Mouse (Mus musculus) ovary, postnatal 14 days (tissue): ENCODE results near the gene Trabd.

ENCODE experiments used
- DNase-seq: peaks from one replicate; pipeline ENCODE4 v3.0.0; 2022; ENCODE audit warnings: low spot score

The Trabd gene

GRCm38 (mm10) chr15:89074613-89075477, at the start of gene Trabd:
TSS of gene Trabd (plus strand) at chr15:89075124.
- DNase-seq, result no peak

- no peak for DNase-seq
Measured at GRCm38 (mm10) chr15:89044381-89044780, 30.5 kb upstream of the Trabd start.

DNA sequence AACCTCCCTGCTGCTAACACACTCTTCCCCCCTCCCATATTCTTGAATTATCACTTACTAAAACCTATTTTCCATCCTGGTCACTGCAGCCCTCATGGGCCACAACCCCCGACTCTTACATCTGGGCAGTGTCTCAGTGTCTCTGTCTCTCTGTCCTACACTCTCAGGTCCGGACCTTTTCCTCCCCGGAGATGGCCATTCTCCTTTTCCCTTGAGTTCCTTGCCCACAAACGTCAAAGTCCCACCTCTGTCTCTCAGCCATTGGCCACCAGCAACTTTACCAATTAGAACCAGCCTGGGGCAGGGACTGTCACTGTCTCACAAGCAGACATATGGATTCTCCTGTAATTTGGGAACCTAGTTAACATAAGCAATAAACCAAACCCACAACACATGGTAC, 28.6 kb upstream of the Trabd start:
- DNase-seq, result no peak

DNA sequence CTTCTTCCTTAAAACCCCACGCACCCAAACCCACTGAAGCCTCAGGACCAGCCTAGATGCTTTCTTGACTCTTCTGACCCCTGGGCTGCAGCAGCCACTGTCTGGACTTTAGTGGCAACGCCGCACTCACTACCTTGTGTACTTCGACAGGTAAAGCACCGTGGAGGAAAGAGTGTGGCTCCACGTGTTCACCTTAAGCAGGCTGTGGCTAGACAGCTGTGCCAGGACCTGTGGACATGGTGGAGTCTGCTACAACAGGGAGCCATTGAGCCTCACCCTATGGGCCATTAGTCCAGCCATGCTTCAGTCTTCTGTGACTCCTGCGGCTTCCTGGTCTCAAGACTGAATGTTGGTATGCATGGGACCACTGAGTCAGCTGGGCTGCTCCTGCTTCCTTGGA, 20.3 kb upstream of the Trabd start:
- no peak for DNase-seq

GRCm38 (mm10) chr15:89058736-89059135, 16.2 kb upstream of the Trabd start:
- no peak for DNase-seq

- DNase-seq, result no peak
Measured at GRCm38 (mm10) chr15:89059161-89059931, 15.6 kb upstream of the Trabd start, which contains the start of gene Panx2. TSS of gene Panx2 (plus strand) at chr15:89059734.

DNA sequence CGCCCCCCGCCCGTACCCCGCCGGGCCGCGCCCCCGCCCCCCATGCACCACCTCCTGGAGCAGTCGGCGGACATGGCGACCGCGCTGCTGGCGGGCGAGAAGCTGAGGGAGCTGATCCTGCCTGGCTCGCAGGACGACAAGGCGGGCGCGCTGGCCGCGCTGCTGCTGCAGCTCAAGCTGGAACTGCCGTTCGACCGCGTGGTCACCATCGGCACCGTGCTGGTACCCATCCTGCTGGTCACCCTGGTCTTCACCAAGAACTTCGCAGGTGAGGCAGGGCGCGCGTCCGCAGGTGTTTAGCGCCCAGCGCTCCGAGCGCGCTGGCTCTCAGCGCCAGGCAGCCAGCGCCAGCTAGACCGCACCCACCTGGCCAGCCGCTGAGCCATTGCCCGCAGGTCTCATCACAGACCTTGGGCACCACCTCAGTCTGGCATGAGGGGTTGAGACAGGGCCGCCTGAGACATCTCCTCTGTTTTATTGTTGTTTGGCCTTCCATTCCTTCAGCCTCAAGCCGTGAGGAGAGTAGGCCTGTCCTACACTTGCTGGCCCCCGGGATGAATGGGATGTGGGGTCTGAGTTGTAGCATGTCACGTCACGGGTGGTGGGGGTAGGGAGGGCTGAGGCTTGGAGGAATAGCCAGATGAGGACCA, 14.8 kb upstream of the Trabd start:
- no peak for DNase-seq

GRCm38 (mm10) chr15:89060811-89061460, 14.0 kb upstream of the Trabd start:
- DNase-seq, result no peak

- no peak for DNase-seq
Measured at GRCm38 (mm10) chr15:89061761-89062517, 13.0 kb upstream of the Trabd start.

DNA sequence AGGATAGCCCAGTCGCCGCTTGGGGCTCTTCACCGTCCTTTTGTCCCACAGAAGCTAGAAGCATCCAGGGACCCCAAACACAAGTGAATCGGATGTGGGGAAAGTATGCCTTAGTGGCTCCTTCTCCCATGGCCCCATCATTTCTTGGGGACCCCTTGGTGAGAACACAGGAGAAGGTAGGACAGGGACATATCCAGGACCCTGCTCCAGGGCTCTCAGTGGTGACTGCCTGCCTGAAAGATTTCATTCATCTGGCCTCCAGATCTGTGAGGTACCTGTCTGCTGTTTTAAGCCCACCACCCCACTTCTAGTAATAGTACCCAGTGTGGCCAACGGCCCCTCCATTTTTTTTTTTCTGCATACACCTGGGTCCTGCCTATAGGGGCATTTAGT, 12.4 kb upstream of the Trabd start:
- DNase-seq, result no peak

GRCm38 (mm10) chr15:89063001-89063400, 11.9 kb upstream of the Trabd start:
- DNase-seq, result no peak

DNA sequence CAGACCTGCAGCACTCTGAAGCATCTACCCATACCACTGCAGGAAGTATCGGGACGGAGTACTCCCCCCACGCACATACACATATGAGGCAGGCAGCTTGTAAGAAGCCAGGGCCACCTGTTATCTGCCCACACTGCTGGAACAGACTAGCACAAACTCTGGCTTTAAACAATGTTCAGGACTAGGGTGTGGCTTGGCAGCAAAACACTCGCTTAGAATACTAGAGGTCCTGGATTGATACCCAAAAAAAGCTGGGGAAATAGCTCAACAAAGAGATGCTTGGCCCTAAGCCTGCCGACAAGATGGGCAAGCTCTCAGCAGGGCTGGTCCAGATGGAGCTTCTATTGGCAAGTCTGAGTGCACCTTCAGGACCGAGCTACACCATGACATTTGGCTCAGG, 11.4 kb upstream of the Trabd start:
- no peak for DNase-seq

- DNase-seq, result no peak
Measured at GRCm38 (mm10) chr15:89064891-89065290, 10.0 kb upstream of the Trabd start.

DNA sequence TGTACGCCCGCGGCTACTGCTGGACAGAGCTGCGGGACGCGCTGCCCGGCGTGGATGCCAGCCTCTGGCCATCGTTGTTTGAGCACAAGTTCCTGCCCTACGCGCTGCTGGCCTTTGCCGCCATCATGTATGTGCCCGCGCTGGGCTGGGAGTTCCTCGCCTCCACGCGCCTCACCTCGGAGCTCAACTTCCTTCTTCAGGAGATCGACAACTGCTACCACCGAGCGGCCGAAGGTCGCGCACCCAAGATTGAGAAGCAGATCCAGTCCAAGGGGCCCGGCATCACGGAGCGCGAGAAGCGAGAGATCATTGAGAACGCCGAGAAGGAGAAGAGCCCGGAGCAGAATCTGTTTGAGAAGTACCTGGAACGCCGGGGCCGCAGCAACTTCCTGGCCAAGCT, 7.3 kb upstream of the Trabd start:
- DNase-seq, result no peak

- DNase-seq, result no peak
Measured at GRCm38 (mm10) chr15:89068226-89068625, 6.7 kb upstream of the Trabd start.

- DNase-seq, result no peak
Measured at GRCm38 (mm10) chr15:89069336-89069840, 5.5 kb upstream of the Trabd start.

DNA sequence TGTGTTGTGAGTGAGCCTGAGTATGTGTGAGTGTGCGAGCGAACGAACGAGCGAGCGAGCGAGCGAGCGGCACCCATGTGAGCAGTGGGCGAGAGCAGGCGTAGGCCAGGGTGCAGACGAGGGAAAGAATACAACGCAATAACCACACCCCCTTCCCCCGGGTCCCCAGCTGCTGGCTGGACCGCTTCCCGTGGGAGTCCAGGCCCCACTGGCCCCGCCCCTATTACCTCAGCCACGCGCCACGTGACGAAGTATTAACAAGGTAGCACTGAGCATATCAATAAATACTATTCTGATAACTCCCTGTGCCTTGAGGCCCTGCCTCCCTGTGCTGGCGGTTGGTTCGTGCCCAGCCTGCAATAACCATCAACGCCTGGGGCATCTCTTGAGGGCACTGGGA, 4.3 kb upstream of the Trabd start:
- DNase-seq, result no peak

DNA sequence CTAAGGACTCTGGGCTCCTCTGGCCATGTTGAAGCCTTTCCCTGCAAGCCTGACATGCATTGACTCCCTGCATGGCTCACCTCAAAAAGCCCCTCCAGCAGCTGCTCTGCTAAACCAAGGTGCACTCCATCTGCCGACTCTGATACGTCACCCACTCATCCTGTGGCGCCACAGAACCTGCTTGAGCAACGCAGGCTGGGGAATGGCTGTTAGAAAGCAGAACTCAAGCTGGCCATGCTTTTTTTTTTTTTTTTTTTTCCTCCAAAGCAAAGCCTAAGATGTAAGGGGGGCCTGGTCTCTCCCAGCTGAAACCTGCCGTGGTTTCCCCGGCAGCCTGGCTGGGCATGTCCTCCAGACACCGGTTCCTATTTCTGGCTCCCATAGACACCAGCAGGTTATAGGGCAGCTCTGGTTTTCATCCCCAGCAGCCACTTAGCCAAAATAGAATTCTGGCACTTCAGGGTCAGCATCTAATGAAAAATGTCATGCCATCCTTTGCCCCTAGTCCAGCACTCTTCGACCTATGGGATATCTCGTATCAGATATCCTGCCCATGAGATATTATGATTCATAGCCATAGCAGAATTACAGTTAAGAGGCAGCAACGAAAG, 826 bp upstream of the Trabd start:
- no peak for DNase-seq

DNA sequence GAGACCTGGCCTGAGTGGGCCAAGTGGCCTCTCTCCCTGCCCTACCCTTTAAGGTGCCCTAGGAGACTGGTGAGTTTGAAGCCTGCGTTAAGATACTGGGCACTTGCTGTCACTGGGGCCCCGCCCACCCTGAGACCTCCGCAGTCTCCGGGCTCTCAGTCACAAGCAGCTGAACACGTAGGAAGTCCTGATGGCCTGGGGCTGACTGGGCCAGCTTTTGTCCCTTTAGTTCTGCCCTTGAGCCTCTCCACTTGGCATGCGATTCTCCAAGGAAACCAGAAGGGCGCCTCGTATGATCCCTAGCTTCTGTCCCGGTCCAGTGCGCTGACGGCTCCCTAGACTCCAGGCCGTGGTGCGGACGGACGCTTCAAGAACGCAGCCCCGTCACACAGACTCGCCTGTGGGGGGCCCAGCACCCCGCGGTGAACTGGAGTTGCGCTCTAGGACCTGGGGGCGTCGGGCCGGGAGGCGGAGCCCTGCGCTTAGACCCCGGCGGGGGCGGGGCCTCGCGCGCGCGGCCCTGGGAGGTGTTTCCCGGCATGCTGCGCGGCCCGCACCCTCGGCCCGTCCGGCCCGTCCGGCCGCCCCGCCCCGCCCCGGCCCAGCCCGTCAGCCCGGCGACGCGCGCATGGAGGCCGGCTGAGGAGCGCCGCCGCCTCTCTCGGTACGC, 689 bp downstream of the Trabd start:
- DNase-seq, result peak; percentile 76

- DNase-seq, result peak; percentile 32
Measured at GRCm38 (mm10) chr15:89076156-89076731, 1.3 kb downstream of the Trabd start.
